Mouse (Mus musculus) lung, postnatal 0 days (tissue): ENCODE results near the gene Itga3.

Source experiments
- CTCF ChIP-seq: IDR thresholded peaks from 2 replicates; pipeline ENCODE4 v1.5.1; 2016; ENCODE audit warnings: antibody characterized with exemption, mild to moderate bottlenecking
- EP300 ChIP-seq: IDR thresholded peaks from 2 replicates; pipeline ENCODE4 v1.6.1; 2016; ENCODE audit warnings: antibody characterized with exemption, mild to moderate bottlenecking, control low read depth

DNA sequence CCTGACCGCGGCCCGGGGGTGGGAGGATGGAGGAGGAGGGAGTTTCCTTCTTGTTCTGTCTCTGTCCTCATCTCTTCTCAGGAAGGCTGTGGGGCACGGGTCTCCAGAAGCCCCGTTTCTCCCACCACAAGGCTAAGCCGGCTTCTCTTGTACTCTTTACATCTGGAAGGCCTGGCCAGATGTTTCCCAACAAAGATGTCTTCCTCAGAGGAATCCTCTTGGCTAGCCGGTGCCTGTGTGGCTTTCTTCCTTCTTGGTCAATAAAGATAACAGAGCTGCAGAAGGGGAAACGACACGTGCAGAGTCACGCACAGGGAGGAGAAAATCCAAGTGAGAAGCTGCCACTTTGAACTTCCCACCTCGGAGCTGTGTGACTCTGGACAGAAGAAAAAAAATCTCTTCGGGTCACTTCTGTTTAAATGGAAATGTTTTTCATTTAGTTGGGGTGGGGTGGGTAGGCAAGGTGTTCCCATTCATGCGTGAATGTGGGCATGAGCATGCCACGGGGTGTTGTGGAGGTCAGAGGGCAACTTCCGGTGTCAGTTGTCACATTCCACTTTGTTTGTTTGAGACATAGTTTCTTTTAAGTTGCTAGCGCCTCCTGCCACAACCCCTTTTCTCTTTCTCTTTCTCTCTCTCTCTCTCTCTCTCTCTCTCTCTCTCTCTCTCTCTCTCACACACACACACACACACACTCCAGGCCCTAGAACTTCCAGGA is 24.6 kb upstream of the Itga3 start:
- no peak for TF ChIP-seq CTCF
- TF ChIP-seq EP300 = no peak
